Mouse (Mus musculus) embryonic fibroblast, embryonic 13.5 days (primary cell): ENCODE measurements around the gene Ifnz.
"Not testable (repeated sequence)": the region's sequence is repeated elsewhere in the genome, so short reads cannot be mapped to it uniquely, and the experiment has no call there.

Experiments
- CTCF ChIP-seq: IDR thresholded peaks from 2 replicates; pipeline ENCODE4 v1.5.1; 2011; ENCODE audit warnings: mild to moderate bottlenecking, control low read depth, low read length, moderate library complexity, borderline replicate concordance; ENCODE audit not compliant: insufficient read depth
- POLR2A ChIP-seq: IDR thresholded peaks from 2 replicates; pipeline ENCODE4 v1.6.1; 2011; ENCODE audit warnings: low read depth, mild to moderate bottlenecking, control low read depth, low read length, moderate library complexity

- TF ChIP-seq CTCF, POLR2A: not testable (repeated sequence)
Observed at GRCm38 (mm10) chr4:88805231-88805630, 23.3 kb downstream of the Ifnz start, which contains the start of gene Gm13288.
